Mouse (Mus musculus): ENCODE results near the gene Mad2l2. TPM values are rescaled to one million over a fixed set of nuclear protein-coding genes. Genes with fewer than 3 reads are reported as not detected.

The Mad2l2 gene
- total and polyA plus RNA-seq, 3 experiments, result 9.4 to 25.1 (median 24.6) TPM

DNA sequence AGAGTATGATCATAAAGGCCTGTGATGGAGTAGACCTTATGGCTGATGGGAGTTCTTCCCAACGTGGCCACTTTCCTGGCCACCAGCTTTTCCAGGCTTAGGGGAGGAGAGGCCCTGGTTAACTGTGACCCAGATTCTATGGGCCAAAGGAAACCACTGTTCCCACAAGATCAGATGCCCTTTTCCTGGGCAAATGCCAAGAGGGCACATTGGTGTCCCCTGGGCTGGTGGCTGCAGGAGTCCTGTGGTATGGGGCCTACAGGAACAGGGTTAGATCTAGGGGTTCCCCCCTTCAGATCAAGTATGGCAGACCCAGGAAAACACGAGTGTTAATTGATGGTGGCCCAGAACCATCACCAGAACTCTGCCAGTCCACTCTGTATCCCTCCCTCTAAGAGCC, 17.5 kb downstream of the Mad2l2 start:
- ATAC-seq (ENCODE audit: extremely low read depth, insufficient number of reproducible peaks, low FRiP score, poor library complexity, severe bottlenecking) (no peak), DNase-seq (ENCODE audit: low spot score) (no peak)
- H3K4me3 ChIP-seq (ENCODE audit: low read depth, low read length), result no peak overlapping the region
- TF ChIP-seq POLR2AphosphoS5 (IDR thresholded peaks at IDR 0.05; ENCODE audit: insufficient replicate concordance, low read depth, low read length) (no peak), GATA1 (IDR thresholded peaks at IDR 0.05; ENCODE audit: borderline replicate concordance, low read length) (no peak), CTCF (IDR thresholded peaks at IDR 0.05; ENCODE audit: low read depth, low read length) (no peak), TAL1 (conservative IDR thresholded peaks at IDR 0.05; ENCODE audit: low read depth, low read length) (no peak), GATA2 (IDR thresholded peaks at IDR 0.05; ENCODE audit: borderline replicate concordance, low read depth, low read length) (no peak)
- peaks cover 22% of the 10 kb centered on the region for H3K4me1 ChIP-seq (ENCODE audit: insufficient read depth, low read depth, low read length)
- no peaks in the 10 kb centered on the region for H3K27me3 ChIP-seq (ENCODE audit: insufficient read depth, low read length)
- no peaks in the 10 kb centered on the region for H3K9me3 ChIP-seq (replicated peaks)
- peaks cover 72% of the 10 kb centered on the region for H3K36me3 ChIP-seq (replicated peaks)

DNA sequence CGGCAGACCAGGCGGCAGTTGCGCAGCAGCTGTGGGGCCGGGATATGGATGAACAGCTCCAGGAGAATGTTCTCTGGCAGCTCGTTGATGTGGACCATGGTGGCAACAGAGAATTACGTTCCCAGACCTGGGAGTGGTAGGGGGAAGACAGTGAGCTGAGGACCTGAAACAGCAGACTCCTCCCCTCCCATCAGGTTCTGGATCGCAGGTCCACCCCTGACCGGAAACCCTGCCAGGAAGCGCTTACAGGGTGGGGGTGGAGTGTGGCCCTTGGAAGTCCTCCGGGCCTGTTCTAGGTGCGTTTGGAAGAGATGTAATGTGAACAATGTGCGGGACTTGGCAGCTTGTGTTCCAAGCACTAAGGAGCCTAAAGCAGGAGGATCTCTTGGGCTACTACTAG, 19.4 kb downstream of the Mad2l2 start:
- peaks cover 22% of the 10 kb centered on the region for H3K4me1 ChIP-seq (ENCODE audit: insufficient read depth, low read depth, low read length)
- H3K4me3 ChIP-seq (ENCODE audit: low read depth, low read length), result no peak overlapping the region
- peaks cover 67% of the 10 kb centered on the region for H3K36me3 ChIP-seq (replicated peaks)
- H3K27me3 ChIP-seq (ENCODE audit: insufficient read depth, low read length), result no peaks in the 10 kb centered on the region
- DNase-seq (ENCODE audit: low spot score) (no peak), ATAC-seq (ENCODE audit: extremely low read depth, insufficient number of reproducible peaks, low FRiP score, poor library complexity, severe bottlenecking) (no peak)
- TF ChIP-seq GATA2 (IDR thresholded peaks at IDR 0.05; ENCODE audit: borderline replicate concordance, low read depth, low read length) (no peak), POLR2AphosphoS5 (IDR thresholded peaks at IDR 0.05; ENCODE audit: insufficient replicate concordance, low read depth, low read length) (no peak), GATA1 (IDR thresholded peaks at IDR 0.05; ENCODE audit: borderline replicate concordance, low read length) (no peak), CTCF (IDR thresholded peaks at IDR 0.05; ENCODE audit: low read depth, low read length) (no peak), TAL1 (conservative IDR thresholded peaks at IDR 0.05; ENCODE audit: low read depth, low read length) (no peak)
- no peaks in the 10 kb centered on the region for H3K9me3 ChIP-seq (replicated peaks)

- DNase-seq (ENCODE audit: low spot score) (no peak), ATAC-seq (ENCODE audit: extremely low read depth, insufficient number of reproducible peaks, low FRiP score, poor library complexity, severe bottlenecking) (no peak)
- Histone ChIP-seq H3K27me3 (ENCODE audit: insufficient read depth, low read length) (no peaks in the 10 kb centered on the region), H3K4me3 (ENCODE audit: low read depth, low read length) (peak overlapping the region; percentile 2; the same call in 1 of the 2 replicates), H3K9me3 (replicated peaks) (no peaks in the 10 kb centered on the region), H3K4me1 (ENCODE audit: insufficient read depth, low read depth, low read length) (peaks cover 22% of the 10 kb centered on the region), H3K36me3 (replicated peaks) (peaks cover 62% of the 10 kb centered on the region)
- no peak for TF ChIP-seq CTCF (IDR thresholded peaks at IDR 0.05; ENCODE audit: low read depth, low read length)
- no peak for TF ChIP-seq GATA1 (IDR thresholded peaks at IDR 0.05; ENCODE audit: borderline replicate concordance, low read length)
- no peak for TF ChIP-seq POLR2AphosphoS5 (IDR thresholded peaks at IDR 0.05; ENCODE audit: insufficient replicate concordance, low read depth, low read length)
- TF ChIP-seq TAL1 (conservative IDR thresholded peaks at IDR 0.05; ENCODE audit: low read depth, low read length), result no peak
- TF ChIP-seq GATA2 (IDR thresholded peaks at IDR 0.05; ENCODE audit: borderline replicate concordance, low read depth, low read length), result no peak
These were observed 20.1 kb downstream of the Mad2l2 start for GRCm38 (mm10) chr4:148150242-148150641.

- Histone ChIP-seq H3K4me1 (ENCODE audit: insufficient read depth, low read depth, low read length) (peaks cover 24% of the 10 kb centered on the region), H3K4me3 (ENCODE audit: low read depth, low read length) (peak overlapping the region; percentile 78; the same call in 1 of the 2 replicates), H3K36me3 (replicated peaks) (peaks cover 62% of the 10 kb centered on the region), H3K27me3 (ENCODE audit: insufficient read depth, low read length) (no peaks in the 10 kb centered on the region), H3K9me3 (replicated peaks) (no peaks in the 10 kb centered on the region)
- ATAC-seq (ENCODE audit: extremely low read depth, insufficient number of reproducible peaks, low FRiP score, poor library complexity, severe bottlenecking), result no peak
- DNase-seq (ENCODE audit: low spot score), result no peak
- TF ChIP-seq GATA1 (IDR thresholded peaks at IDR 0.05; ENCODE audit: borderline replicate concordance, low read length) (no peak), POLR2AphosphoS5 (IDR thresholded peaks at IDR 0.05; ENCODE audit: insufficient replicate concordance, low read depth, low read length) (no peak), GATA2 (IDR thresholded peaks at IDR 0.05; ENCODE audit: borderline replicate concordance, low read depth, low read length) (no peak), TAL1 (conservative IDR thresholded peaks at IDR 0.05; ENCODE audit: low read depth, low read length) (no peak), CTCF (IDR thresholded peaks at IDR 0.05; ENCODE audit: low read depth, low read length) (no peak)
These were observed 20.7 kb downstream of the Mad2l2 start for GRCm38 (mm10) chr4:148150953-148151266.

DNA sequence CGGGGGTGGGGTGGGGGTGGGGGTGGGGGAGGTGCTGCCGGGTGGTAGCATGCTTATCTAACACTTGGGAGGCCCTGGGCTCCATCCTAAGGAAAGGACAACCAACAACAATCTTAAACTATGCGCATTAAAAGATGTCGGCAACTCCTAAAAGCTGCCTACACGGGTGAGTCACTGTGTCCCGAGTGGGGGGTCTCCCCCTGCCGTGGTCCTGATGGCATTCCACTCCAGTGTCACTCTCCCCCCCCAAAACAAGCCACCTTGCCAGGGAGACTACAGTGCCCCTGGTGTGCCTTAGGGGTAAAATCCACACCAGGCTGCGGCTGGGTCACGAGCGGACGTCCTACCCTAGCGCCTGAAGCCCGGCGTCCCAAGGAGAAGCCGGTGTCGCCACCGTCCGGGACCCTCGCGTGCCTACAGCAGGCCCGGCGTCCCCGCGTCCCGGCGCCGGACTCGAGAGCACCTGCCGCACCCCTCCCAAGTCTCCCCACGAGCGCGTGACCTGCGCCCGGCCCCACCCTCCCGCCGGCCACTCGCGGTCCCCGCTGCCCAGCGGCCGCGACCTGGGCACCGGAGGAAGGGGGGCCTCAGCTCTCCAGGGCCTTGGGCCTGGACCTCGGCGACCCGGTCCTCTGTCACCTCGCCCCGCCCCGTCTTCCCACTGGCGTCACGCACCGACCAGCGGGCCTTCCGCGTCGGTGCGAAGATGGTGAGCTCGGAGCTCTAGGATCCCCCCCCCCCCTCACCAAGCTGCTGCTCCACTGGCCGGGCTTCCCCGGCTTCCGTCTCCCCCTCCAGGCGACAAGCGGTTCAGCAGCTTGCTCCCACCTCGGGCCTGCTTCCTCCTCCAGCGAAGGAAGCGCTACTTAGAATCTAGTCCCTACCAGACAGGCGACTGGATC, 21.3 kb downstream of the Mad2l2 start, which contains the start of gene Fbxo6:
Gene Fbxo6 (minus strand): TSS at position 874 of the 902 bp plus-strand sequence.
- Histone ChIP-seq H3K4me3 (ENCODE audit: low read depth, low read length) (peak within 1 kb of the TSS; percentile 78), H3K9me3 (replicated peaks) (no peaks in the 10 kb centered on the region), H3K27me3 (ENCODE audit: insufficient read depth, low read length) (no peaks in the 10 kb centered on the region), H3K4me1 (ENCODE audit: insufficient read depth, low read depth, low read length) (peaks cover 30% of the 10 kb centered on the region), H3K36me3 (replicated peaks) (peaks cover 62% of the 10 kb centered on the region)
- TF ChIP-seq POLR2AphosphoS5 (IDR thresholded peaks at IDR 0.05; ENCODE audit: insufficient replicate concordance, low read depth, low read length), result no peak
- no peak for TF ChIP-seq GATA1 (IDR thresholded peaks at IDR 0.05; ENCODE audit: borderline replicate concordance, low read length)
- no peak for TF ChIP-seq TAL1 (conservative IDR thresholded peaks at IDR 0.05; ENCODE audit: low read depth, low read length)
- no peak for TF ChIP-seq GATA2 (IDR thresholded peaks at IDR 0.05; ENCODE audit: borderline replicate concordance, low read depth, low read length)
- TF ChIP-seq CTCF (IDR thresholded peaks at IDR 0.05; ENCODE audit: low read depth, low read length), result no peak
- DNase-seq (ENCODE audit: low spot score), result peak; percentile 94
- ATAC-seq (ENCODE audit: extremely low read depth, insufficient number of reproducible peaks, low FRiP score, poor library complexity, severe bottlenecking), result peak; percentile 88

- Histone ChIP-seq H3K4me3 (ENCODE audit: low read depth, low read length) (no peak overlapping the region), H3K4me1 (ENCODE audit: insufficient read depth, low read depth, low read length) (peaks cover 35% of the 10 kb centered on the region), H3K36me3 (replicated peaks) (peaks cover 58% of the 10 kb centered on the region), H3K9me3 (replicated peaks) (no peaks in the 10 kb centered on the region), H3K27me3 (ENCODE audit: insufficient read depth, low read length) (no peaks in the 10 kb centered on the region)
- ATAC-seq (ENCODE audit: extremely low read depth, insufficient number of reproducible peaks, low FRiP score, poor library complexity, severe bottlenecking), result no peak
- TF ChIP-seq GATA1 (IDR thresholded peaks at IDR 0.05; ENCODE audit: borderline replicate concordance, low read length), result no peak
- TF ChIP-seq CTCF (IDR thresholded peaks at IDR 0.05; ENCODE audit: low read depth, low read length), result no peak
- TF ChIP-seq GATA2 (IDR thresholded peaks at IDR 0.05; ENCODE audit: borderline replicate concordance, low read depth, low read length), result no peak
- TF ChIP-seq POLR2AphosphoS5 (IDR thresholded peaks at IDR 0.05; ENCODE audit: insufficient replicate concordance, low read depth, low read length), result no peak
- TF ChIP-seq TAL1 (conservative IDR thresholded peaks at IDR 0.05; ENCODE audit: low read depth, low read length), result no peak
- DNase-seq (ENCODE audit: low spot score), result no peak
These were observed 22.4 kb downstream of the Mad2l2 start for GRCm38 (mm10) chr4:148152547-148152946.

Measured in G1E (cell line).